Mouse (Mus musculus): ENCODE data around the gene Atp2b1. TPM values are rescaled to one million over a fixed set of nuclear protein-coding genes. Genes with fewer than 3 reads are reported as not detected.

Atp2b1 gene
- polyA plus RNA-seq, 1 experiment from 2014 or later = 86.3 TPM

DNA sequence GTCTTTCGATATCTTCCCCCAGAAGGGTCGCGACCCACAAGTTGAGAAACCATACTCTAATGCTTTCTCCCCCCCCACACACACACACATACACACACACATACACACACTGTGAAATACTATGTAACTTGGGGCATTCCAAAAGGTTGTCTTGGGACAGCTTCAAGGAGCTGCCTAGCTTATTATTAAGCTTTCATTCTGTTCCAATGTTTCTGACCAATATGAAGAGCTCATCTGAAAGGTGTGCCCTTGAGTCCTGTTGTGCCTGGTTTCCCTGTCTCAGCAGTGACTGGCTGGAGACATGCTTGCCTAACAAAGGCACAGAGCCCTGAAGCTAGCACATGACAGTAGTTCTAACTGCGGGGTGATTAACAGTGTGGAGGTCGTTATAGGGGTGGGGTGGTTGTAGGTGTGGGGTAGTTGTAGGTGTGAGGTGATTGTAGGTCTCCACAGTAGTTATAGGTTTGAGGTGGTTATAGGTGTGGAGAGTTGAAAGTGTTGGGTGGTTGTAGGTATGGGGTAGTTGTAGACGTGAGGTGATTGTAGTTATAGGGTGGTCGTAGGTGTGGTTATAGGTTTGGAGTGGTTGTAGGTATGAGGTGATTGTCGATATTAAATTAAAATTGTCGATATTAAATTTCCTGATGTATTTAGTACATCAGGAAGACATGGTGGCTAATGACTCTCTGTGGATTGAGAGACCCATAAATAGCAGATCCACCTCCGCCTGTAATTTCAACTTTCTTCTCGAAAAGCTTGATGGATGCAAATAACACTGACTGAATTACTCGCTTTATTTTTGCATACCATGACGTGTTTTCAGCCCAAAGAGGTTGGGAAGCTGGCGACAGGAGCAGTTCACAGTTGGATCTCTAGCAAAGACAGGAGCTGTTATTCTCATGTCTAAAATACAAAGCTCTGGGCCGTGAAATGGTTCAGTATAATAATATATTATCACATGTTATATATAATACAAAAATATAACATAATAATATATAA lies 119.9 kb downstream of the Atp2b1 start:
- ATAC-seq (ENCODE audit: insufficient number of reproducible peaks, insufficient read depth, low FRiP score, low read depth) = no peak
- H3K27ac ChIP-seq (replicated peaks in 1 of 2; ENCODE audit: control insufficient read depth in 1 of 2, insufficient read depth in 1 of 2, low read depth in 2 of 2, low read length in 2 of 2) = no peak overlapping the region
- no peak overlapping the region for H3K4me2 ChIP-seq (ENCODE audit: low read length)
- no peaks in the 10 kb centered on the region for H3K9me3 ChIP-seq (ENCODE audit: control insufficient read depth, low read length)
- WGBS = 90% methylated on average over 15 of the region's 15 CpGs
- no peaks in the 10 kb centered on the region for H3K27me3 ChIP-seq (ENCODE audit: control insufficient read depth, insufficient read depth, low read length)
- H3K36me3 ChIP-seq (ENCODE audit: control insufficient read depth, insufficient read depth, low read length) = no peaks in the 10 kb centered on the region
- no peak overlapping the region for H3K9ac ChIP-seq (ENCODE audit: low read length)
- H3K4me1 ChIP-seq (ENCODE audit: control insufficient read depth in 2 of 2, insufficient read depth in 2 of 2, low read length in 2 of 2) = no peaks in the 10 kb centered on the region
- no peak overlapping the region for H3K4me3 ChIP-seq (ENCODE audit: control insufficient read depth in 1 of 2, insufficient read depth in 1 of 2, low read depth in 1 of 2, low read length in 2 of 2)

DNA sequence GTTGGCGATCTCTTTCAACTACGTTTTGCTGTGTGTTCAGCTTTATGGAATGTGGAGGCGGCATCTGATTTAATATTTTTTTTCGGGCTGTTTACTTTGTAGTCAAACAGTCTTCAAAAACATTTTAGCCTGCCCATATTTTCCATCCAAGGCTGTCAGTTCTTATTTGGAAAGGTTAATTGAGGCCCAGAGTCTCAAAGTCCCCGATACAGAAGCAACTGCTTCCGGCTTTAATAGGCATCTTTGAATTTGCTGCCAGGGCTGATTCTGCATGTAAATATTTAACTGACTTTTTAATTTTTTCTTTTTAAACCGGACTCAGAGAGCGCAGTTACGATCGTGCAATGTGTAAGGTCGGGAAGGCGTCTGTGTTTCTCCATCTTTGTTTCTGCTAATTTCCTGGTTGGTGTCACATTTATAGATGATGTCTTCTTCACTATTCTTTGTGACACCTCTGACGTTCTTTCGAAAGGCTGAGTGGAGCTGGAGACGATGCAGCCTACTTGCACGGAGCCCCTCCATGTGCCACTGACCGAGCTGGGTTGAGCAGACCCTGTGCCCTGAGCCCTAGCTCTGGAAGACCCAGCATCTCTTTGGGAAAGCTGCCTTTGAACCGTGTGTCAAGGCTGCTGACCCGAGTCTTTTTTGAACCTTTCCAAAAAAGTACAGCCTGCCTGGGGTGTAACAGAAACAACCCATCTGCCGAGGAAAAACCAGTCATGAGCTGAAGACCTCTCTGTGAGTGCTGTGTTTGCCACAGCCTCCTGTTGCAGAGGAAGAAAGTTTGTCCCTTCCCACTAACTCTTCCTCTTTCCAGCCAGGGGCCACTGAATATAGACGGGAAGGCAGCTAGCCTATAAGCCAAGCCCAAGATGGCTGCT lies 123.2 kb downstream of the Atp2b1 start:
- H3K27ac ChIP-seq (replicated peaks in 1 of 2; ENCODE audit: control insufficient read depth in 1 of 2, insufficient read depth in 1 of 2, low read depth in 2 of 2, low read length in 2 of 2) = no peak overlapping the region
- H3K9me3 ChIP-seq (ENCODE audit: control insufficient read depth, low read length) = no peaks in the 10 kb centered on the region
- no peak overlapping the region for H3K4me3 ChIP-seq (ENCODE audit: control insufficient read depth in 1 of 2, insufficient read depth in 1 of 2, low read depth in 1 of 2, low read length in 2 of 2)
- H3K27me3 ChIP-seq (ENCODE audit: control insufficient read depth, insufficient read depth, low read length) = no peaks in the 10 kb centered on the region
- no peak overlapping the region for H3K9ac ChIP-seq (ENCODE audit: low read length)
- H3K4me2 ChIP-seq (ENCODE audit: low read length) = no peak overlapping the region
- no peak for ATAC-seq (ENCODE audit: insufficient number of reproducible peaks, insufficient read depth, low FRiP score, low read depth)
- WGBS = 84% methylated on average over 21 of the region's 21 CpGs
- H3K4me1 ChIP-seq (ENCODE audit: control insufficient read depth in 2 of 2, insufficient read depth in 2 of 2, low read length in 2 of 2) = no peaks in the 10 kb centered on the region; a peak in 1 of 4 replicates
- H3K36me3 ChIP-seq (ENCODE audit: control insufficient read depth, insufficient read depth, low read length) = no peaks in the 10 kb centered on the region

DNA sequence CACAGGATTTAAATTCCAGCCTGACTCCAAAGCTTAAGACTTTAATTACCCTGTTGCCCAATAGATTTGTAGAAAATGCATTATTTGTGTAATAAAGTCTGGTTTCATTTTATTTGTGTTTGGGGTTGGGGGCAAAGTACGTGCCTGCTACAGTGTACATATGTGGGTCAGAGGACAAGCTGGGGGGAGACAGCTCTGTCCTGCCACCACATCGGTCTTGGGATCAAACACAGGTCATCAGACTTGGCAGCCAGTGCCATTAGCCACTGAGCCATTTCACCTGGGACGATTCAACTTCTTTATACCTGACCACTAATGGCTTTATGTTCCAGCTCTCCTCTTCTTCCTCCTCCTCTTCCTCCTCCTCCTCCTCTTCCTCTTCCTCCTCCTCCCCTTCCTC lies 124.7 kb downstream of the Atp2b1 start:
- no peak for ATAC-seq (ENCODE audit: insufficient number of reproducible peaks, insufficient read depth, low FRiP score, low read depth)
- H3K4me1 ChIP-seq (ENCODE audit: control insufficient read depth in 2 of 2, insufficient read depth in 2 of 2, low read length in 2 of 2) = no peaks in the 10 kb centered on the region; a peak in 1 of 4 replicates

DNA sequence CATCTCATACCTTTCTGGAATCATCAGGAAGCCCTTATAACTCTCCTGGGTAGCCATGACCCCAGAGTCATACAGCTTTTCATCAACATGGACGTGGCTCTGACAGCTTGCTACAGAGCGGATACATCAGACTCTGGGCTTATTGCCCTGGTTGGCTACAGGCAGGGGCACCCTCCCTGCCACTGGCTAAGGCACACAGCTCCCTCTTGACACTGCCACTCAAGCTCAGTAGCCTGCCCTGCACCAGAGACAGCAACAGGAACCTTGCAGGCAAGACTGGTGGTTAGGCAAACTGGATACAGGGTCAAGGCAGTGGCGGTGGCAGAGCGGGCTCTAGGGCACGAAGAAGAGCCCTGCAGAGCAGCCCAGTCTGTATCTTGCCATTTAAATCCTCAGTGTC lies 126.0 kb downstream of the Atp2b1 start:
- Histone ChIP-seq H3K9ac (ENCODE audit: low read length) (no peak overlapping the region), H3K4me2 (ENCODE audit: low read length) (no peak overlapping the region), H3K27ac (replicated peaks in 1 of 2; ENCODE audit: control insufficient read depth in 1 of 2, insufficient read depth in 1 of 2, low read depth in 2 of 2, low read length in 2 of 2) (no peak overlapping the region), H3K4me3 (ENCODE audit: control insufficient read depth in 1 of 2, insufficient read depth in 1 of 2, low read depth in 1 of 2, low read length in 2 of 2) (no peak overlapping the region), H3K27me3 (ENCODE audit: control insufficient read depth, insufficient read depth, low read length) (no peaks in the 10 kb centered on the region), H3K9me3 (ENCODE audit: control insufficient read depth, low read length) (no peaks in the 10 kb centered on the region), H3K4me1 (ENCODE audit: control insufficient read depth in 2 of 2, insufficient read depth in 2 of 2, low read length in 2 of 2) (no peaks in the 10 kb centered on the region; a peak in 1 of 4 replicates), H3K36me3 (ENCODE audit: control insufficient read depth, insufficient read depth, low read length) (no peaks in the 10 kb centered on the region)
- WGBS = 76% methylated on average over 5 of the region's 5 CpGs
- ATAC-seq (ENCODE audit: insufficient number of reproducible peaks, insufficient read depth, low FRiP score, low read depth) = no peak

More for the DNA sequence above, 124.7 kb downstream of the Atp2b1 start:
- 84% methylated on average over 3 of the region's 3 CpGs for WGBS
- no peak overlapping the region for H3K27ac ChIP-seq (replicated peaks in 1 of 2; ENCODE audit: control insufficient read depth in 1 of 2, insufficient read depth in 1 of 2, low read depth in 2 of 2, low read length in 2 of 2)
- H3K9me3 ChIP-seq (ENCODE audit: control insufficient read depth, low read length) = no peaks in the 10 kb centered on the region
- H3K9ac ChIP-seq (ENCODE audit: low read length) = no peak overlapping the region
- H3K4me2 ChIP-seq (ENCODE audit: low read length) = no peak overlapping the region
- no peaks in the 10 kb centered on the region for H3K36me3 ChIP-seq (ENCODE audit: control insufficient read depth, insufficient read depth, low read length)
- no peaks in the 10 kb centered on the region for H3K27me3 ChIP-seq (ENCODE audit: control insufficient read depth, insufficient read depth, low read length)
- no peak overlapping the region for H3K4me3 ChIP-seq (ENCODE audit: control insufficient read depth in 1 of 2, insufficient read depth in 1 of 2, low read depth in 1 of 2, low read length in 2 of 2)

DNA sequence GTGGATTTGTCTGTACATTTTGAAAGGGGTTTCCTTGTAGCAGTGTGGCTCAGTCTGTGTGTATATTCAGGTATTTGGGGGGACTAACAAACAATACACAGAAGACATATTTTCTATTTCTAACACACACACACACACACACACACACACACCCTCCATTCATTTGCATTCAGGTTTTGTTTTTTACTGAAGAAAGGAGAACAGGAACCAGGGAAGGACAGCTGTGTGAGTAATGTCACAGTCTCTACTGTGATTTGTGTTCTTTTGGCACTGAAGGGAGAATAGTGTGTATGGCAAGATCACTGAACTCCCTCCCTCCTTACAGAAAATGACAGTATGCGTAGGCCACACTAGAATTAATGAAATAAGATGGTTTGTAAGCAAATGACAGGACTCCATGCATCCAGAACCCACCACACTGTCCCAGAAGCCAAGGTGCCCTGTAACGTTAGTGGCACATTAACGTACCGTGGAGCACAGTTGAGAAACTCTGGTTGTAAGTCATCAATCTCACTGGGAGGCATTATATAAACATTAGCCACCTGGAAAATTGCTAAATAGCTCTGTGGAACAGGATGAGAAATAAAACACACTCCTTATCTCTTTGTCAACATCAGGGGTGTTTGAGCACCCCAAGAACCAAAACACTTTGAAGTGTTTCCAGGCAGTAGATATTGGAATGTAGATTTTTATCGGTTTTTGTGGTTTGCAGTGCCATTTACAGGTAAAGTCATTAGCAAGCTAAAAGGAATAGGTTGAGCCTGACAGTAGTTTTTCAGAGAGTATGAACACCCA lies 132.7 kb downstream of the Atp2b1 start:
- Histone ChIP-seq H3K36me3 (ENCODE audit: control insufficient read depth, insufficient read depth, low read length) (no peaks in the 10 kb centered on the region), H3K9me3 (ENCODE audit: control insufficient read depth, low read length) (no peaks in the 10 kb centered on the region), H3K27me3 (ENCODE audit: control insufficient read depth, insufficient read depth, low read length) (no peaks in the 10 kb centered on the region), H3K9ac (ENCODE audit: low read length) (no peak overlapping the region), H3K4me2 (ENCODE audit: low read length) (no peak overlapping the region), H3K27ac (replicated peaks in 1 of 2; ENCODE audit: control insufficient read depth in 1 of 2, insufficient read depth in 1 of 2, low read depth in 2 of 2, low read length in 2 of 2) (no peak overlapping the region), H3K4me1 (ENCODE audit: control insufficient read depth in 2 of 2, insufficient read depth in 2 of 2, low read length in 2 of 2) (no peaks in the 10 kb centered on the region; a peak in 1 of 4 replicates), H3K4me3 (ENCODE audit: control insufficient read depth in 1 of 2, insufficient read depth in 1 of 2, low read depth in 1 of 2, low read length in 2 of 2) (no peak overlapping the region)
- ATAC-seq (ENCODE audit: insufficient number of reproducible peaks, insufficient read depth, low FRiP score, low read depth) = no peak
- 69% methylated on average over 5 of the region's 5 CpGs for WGBS

DNA sequence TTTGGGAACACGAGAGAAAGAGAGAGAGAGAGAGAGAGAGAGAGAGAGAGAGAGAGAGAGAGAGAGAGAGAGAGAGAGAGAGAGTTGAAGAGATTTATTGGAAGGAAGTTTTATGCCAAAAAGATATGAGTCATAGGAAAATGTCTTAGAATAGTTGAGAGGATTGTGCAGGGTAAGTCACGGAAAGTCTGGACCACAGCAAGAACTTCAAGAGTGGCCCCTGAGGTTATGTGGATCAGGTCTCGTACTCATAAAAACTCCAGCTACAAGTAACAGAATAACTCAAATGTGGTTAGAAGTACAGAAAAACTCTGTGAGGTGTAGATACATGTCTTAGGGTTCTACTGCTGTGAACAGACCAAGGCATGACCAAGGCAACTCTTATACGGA lies 133.3 kb downstream of the Atp2b1 start:
- H3K9ac ChIP-seq (ENCODE audit: low read length) = no peak overlapping the region
- no peak overlapping the region for H3K27ac ChIP-seq (replicated peaks in 1 of 2; ENCODE audit: control insufficient read depth in 1 of 2, insufficient read depth in 1 of 2, low read depth in 2 of 2, low read length in 2 of 2)
- H3K4me3 ChIP-seq (ENCODE audit: control insufficient read depth in 1 of 2, insufficient read depth in 1 of 2, low read depth in 1 of 2, low read length in 2 of 2) = no peak overlapping the region
- H3K36me3 ChIP-seq (ENCODE audit: control insufficient read depth, insufficient read depth, low read length) = no peaks in the 10 kb centered on the region
- H3K4me1 ChIP-seq (ENCODE audit: control insufficient read depth in 2 of 2, insufficient read depth in 2 of 2, low read length in 2 of 2) = no peaks in the 10 kb centered on the region; a peak in 1 of 4 replicates
- ATAC-seq (ENCODE audit: insufficient number of reproducible peaks, insufficient read depth, low FRiP score, low read depth) = no peak
- no peaks in the 10 kb centered on the region for H3K27me3 ChIP-seq (ENCODE audit: control insufficient read depth, insufficient read depth, low read length)
- no peak overlapping the region for H3K4me2 ChIP-seq (ENCODE audit: low read length)
- H3K9me3 ChIP-seq (ENCODE audit: control insufficient read depth, low read length) = no peaks in the 10 kb centered on the region
- WGBS = 79% methylated on average over 4 of the region's 4 CpGs

DNA sequence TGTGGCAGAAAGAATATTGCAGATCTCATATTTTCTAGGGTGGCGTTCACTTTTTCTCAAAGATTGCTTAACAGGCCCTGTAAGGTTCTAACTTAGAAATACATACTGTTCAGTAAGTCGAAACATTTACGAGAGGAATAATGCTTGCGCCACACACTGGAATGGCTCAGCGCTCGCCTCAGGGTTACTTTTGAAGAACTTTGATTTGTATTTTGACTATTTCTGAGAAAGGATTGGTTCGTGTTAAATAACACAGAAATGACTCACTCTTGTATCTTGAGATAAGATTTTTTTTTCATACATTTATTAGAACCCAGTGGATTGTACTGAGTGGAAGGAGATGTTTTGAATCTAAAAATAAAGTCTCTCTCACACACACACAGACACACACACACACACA lies 135.9 kb downstream of the Atp2b1 start:
- no peaks in the 10 kb centered on the region for H3K27me3 ChIP-seq (ENCODE audit: control insufficient read depth, insufficient read depth, low read length)
- no peak overlapping the region for H3K9ac ChIP-seq (ENCODE audit: low read length)
- H3K4me2 ChIP-seq (ENCODE audit: low read length) = no peak overlapping the region
- no peaks in the 10 kb centered on the region for H3K36me3 ChIP-seq (ENCODE audit: control insufficient read depth, insufficient read depth, low read length)
- H3K27ac ChIP-seq (replicated peaks in 1 of 2; ENCODE audit: control insufficient read depth in 1 of 2, insufficient read depth in 1 of 2, low read depth in 2 of 2, low read length in 2 of 2) = no peak overlapping the region
- no peaks in the 10 kb centered on the region; a peak in 1 of 4 replicates for H3K4me1 ChIP-seq (ENCODE audit: control insufficient read depth in 2 of 2, insufficient read depth in 2 of 2, low read length in 2 of 2)
- no peak overlapping the region for H3K4me3 ChIP-seq (ENCODE audit: control insufficient read depth in 1 of 2, insufficient read depth in 1 of 2, low read depth in 1 of 2, low read length in 2 of 2)
- no peaks in the 10 kb centered on the region for H3K9me3 ChIP-seq (ENCODE audit: control insufficient read depth, low read length)
- no peak for ATAC-seq (ENCODE audit: insufficient number of reproducible peaks, insufficient read depth, low FRiP score, low read depth)
- 71% methylated on average over 7 of the region's 7 CpGs for WGBS

Data from heart, embryonic 14.5 days (tissue).